Mouse (Mus musculus) retina, embryonic 14.5 days (tissue): Measurements from ENCODE around the gene Abhd17c.
"Not testable (repeated sequence)": the region's sequence is repeated elsewhere in the genome, so short reads cannot be mapped to it uniquely, and the experiment has no call there.

Experiments used
- DNase-seq: peaks from one replicate; pipeline ENCODE4 v3.0.0-alpha.2; 2015; ENCODE audit warnings: low spot score

Gene Abhd17c

DNA sequence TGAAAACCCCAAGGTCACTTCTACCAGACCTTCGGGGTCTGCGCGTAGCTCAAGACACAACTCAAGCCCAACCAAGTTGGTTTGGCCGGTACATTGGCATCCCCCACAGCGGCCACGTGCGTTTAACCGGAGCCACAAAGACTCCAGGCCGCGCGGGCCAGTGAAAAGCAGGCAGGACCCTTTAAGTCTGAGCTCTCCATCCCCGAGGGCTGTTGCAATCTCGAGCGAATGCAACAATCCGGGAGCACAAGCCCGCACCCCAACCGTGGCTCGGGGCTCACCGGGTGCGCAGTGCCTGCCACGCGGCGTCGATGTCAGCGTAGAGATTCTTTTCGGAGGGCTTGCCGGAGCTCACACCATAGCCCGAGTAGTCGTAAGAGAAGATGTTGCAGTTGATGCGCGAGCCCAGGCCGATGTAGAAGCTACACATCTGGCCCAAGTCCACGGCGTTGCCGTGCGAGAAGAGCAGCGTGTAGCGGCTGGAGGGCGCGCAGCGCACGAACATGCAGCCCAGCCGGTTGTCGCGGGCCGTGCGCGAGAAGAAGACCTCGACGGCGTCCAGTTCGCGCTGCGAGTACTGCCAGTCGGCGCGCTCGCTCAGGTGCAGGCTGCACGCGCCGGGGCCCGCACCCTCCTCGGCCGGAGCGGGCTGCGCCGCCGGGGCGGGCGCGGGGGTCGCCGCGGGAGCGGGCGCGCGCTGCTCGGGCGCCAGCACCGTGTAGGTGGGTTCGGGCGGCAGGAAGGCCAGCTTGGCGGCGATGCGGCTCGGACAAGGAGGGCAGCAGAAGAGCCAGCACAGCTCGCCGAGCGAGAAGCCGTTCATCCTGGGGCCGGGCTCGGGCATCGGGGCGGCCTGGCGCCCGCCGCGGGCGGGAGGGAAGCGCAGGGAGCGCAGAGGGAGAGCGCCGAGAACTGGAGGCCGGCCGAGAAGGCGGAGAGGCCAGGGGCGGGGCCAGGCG lies at the start of gene Abhd17c:
Abhd17c (minus strand) TSS at position 893 of the 959 bp plus-strand sequence.
- peak; percentile 57 for DNase-seq

GRCm38 (mm10) chr7:84197208-84197860 lies 45.6 kb upstream of the Abhd17c start:
- DNase-seq = no peak

DNA sequence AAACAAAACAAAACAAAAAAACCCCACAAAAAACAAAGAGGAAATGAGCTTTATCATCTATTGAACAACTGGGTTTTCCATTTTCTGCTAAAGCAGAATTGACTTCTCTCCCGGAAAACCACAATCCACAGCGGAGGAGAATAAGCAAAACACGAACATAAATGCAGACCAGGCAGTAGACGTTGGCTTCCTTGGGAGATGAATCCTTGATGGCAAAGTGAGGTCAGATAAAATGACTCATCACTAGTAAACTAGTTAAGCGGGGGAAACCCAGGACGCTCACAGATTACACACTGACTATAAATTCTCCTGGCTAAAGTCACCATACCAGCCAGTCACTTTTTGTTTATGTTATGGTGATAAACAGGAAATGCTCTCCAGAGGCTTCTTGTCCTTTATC lies 44.5 kb upstream of the Abhd17c start:
- no peak for DNase-seq

DNA sequence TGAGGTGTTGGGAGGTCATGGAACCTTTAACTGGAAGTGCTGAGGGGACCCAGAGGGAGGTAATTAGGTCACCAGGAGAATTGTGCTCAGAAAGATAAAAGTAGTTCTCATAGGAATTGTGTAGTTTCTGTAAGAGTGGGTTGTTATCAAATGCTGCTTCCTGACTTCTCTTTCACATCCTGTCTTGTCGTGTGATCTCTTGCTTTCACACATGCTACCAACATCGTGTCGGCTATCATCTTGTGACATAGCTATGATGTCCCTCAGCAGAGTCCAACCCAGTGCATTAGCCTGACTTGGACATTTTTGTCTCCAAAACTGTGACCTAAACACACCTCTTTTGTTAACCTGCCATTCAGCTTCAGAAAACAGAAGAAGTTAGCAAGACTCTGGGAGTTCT lies 40.6 kb upstream of the Abhd17c start:
- no peak for DNase-seq

DNA sequence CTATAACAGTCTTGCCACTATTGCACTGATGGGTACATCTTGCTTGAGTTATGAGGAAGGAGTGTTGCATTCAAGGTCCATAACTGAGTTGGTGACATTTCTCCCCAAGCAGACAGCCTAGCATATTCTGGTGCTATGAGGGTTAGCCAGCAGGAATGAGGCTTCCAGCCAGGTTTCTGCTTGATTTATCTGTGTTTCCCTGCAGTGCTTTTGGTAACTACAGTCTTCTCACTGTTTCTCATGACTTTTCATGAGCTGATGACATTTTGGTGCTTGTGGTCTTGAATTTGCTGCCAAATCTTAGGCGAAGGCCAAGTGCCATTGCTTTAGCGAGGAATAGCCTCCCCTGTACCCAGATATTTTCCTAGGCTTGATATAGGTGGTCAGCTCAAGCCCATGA lies 39.8 kb upstream of the Abhd17c start:
- DNase-seq = no peak

- DNase-seq = no peak
Measured at GRCm38 (mm10) chr7:84188196-84188595, 36.5 kb upstream of the Abhd17c start.

DNA sequence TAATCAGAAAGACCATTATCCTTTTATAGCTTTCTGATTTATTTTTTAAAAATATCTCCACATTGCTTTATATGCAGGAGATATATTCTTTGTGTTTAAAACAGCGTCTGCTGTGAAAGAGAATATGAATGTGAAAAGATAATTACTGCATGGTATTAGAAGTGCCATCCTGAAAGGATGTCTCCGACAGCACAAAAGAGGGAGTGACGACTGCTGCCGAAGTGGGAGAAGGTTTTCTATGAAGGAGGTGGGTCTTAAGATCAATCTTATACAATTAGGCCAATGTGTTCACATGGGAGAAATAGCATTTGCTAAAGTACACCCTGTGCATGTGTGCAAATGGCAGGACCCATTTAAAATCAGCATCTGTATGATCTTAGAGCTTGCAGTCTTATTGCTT lies 33.5 kb upstream of the Abhd17c start:
- no peak for DNase-seq

DNA sequence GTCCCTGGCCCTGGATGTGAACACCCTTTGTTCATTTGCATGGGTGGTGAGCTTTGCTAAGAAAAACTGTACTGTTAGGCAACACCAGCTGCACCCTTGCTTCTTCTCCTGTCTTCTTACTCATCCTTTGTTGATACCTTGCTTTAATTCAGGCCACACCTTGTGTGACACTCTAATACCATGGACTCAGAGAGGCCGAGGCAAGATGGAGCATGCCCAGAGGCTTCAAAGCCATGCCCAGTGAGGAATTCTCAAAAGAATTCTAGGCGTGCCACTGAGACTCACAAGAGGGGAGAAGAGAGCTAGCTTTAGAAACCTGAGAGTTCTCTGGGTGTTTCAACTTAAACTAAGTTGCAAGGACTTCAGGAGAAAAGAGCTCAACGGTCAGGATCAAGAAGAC lies 33.0 kb upstream of the Abhd17c start:
- no peak for DNase-seq

- not testable (repeated sequence) for DNase-seq
Measured at GRCm38 (mm10) chr7:84178809-84179208, 27.1 kb upstream of the Abhd17c start.

DNA sequence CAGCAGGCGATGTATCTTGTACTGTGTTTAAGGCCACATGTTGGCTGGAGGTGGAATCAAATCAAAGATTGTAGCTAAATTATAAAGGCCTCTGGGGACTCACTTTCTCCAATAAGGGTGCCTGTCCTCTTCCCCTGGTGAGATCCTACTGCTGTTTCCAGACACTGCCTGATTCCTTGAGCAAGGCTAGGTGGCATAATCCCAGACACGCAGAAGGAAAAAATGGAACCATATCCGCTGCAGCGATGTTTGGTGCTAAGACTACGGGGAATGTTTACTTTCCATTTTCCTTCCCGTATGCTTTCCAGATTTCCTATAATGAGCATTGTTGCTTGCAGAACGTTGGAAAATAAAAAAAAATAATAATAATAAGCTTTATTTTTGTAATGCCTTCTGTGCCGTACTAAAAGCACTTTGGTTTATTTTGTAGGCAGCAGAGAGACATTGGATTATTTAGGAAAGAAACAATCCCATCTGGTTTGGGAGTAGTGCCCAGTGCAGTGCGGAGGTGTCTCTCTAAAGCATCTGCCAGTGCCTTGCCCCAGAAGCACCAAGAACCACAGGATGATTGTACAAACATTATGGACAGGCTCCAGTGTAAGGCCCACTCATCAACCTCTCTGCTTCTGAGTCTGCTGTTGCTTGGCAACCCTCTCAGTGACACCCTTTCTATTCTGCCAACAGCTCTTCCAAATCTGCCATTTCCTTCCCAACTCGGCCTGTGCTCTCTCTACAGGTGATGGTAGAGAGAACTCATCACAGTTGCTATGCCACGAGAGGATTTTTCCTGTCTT lies 23.2 kb upstream of the Abhd17c start:
- DNase-seq = no peak

- no peak for DNase-seq
Measured at GRCm38 (mm10) chr7:84173394-84173793, 21.7 kb upstream of the Abhd17c start.

DNA sequence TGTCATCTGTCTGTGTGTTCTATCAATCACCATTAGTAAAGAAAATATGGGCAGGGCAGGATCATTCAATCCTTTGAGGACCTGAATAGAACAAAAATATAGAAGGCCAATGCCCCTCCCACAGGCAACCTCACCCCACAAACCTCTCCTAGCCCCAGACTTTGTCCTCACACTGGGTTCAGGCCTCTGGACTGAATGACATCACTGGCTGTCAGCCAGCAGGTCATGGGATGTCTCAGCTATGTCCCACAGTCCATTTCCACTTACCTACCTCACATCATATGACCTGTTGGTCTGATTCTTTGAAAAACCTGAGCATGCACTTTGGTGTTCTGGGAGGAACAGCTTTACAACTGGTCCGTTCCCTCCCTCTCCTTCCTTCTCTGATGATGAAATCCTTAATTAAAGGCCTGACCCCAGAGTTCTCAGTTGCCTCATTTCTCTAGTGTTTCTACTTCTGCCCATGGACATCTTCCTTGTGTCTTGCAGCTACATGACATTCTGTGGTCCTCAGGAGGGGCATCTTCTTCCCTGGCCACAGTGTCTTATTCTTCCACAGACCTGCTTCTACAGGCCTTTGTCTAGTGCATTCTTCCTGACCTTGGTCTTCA lies 19.6 kb upstream of the Abhd17c start:
- no peak for DNase-seq

DNA sequence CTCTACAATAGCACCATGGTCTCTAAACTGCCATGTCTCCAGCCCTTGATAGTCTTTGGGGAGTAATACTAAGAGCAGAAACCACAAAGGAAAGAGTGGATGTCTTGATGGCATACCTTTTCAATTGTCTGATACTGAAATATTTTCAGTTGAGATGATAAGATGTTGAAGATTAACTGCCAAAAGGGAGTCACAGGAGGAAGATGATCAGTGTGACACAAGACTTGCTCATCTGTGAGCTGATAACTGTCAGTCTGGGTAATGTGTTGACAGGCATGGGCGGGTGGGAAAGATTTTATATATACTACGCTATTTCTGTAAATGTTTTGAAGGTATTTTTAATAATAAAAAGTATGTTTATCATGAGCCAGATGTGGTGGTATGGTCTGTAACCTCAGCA lies 16.7 kb upstream of the Abhd17c start:
- no peak for DNase-seq

GRCm38 (mm10) chr7:84166721-84167419 lies 15.2 kb upstream of the Abhd17c start:
- no peak for DNase-seq

- no peak for DNase-seq
Measured at GRCm38 (mm10) chr7:84166007-84166406, 14.3 kb upstream of the Abhd17c start.

DNA sequence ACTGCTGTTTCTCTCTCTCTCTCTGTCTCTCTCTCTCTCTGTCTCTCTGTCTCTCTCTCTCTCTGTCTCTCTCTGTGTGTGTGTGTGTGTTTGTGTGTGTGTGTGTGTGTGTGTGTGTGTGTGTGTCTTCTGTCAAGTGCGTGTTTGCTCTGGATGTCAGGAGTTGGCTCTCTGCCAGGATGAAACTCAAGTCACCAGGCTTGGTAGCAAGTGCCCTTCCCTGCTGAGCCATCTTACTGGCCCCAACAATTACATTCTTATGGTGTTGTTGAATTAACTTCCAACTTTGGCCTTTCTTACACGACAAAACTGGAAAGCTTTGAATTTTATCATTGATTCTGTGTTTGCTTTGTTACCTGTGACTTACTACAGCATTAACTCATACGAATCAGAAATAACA lies 13.6 kb upstream of the Abhd17c start:
- DNase-seq = no peak

DNA sequence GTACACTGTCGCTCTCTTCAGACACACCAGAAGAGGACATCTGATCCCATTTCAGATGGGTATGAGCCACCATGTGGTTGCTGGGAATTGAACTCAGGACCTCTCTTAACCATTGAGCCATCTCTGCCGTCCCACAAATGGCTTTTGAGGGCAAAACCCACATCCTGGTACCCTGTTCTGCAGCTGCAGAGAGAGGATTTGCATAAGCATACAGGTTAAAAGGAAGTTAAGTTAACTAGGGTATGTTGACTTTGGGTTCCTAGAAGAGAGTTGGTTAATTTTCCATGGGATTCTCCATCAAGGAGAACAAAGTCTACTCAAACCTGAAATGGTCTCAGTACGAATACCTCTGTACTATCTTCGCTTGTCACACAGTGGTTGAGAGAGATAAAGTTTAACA lies 13.2 kb upstream of the Abhd17c start:
- DNase-seq = no peak

DNA sequence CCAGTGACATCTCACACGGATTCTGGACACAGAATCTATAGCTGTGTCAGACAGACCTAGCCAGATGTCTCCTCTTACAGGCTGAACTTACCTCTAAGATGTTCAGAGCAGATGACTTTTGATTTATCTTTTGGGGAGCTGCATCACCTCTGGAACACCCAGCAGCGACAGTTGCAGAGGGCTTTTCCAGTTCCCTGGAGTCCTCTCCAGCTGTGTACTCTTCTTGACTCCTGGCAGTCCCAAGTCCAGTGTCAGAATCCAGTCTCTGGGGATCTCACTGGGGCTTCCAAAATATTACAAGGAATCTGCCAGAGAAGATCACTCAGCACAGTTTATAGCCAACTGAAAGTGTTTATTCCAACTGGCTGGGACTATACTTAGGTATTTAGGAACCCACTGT lies 12.7 kb upstream of the Abhd17c start:
- no peak for DNase-seq

DNA sequence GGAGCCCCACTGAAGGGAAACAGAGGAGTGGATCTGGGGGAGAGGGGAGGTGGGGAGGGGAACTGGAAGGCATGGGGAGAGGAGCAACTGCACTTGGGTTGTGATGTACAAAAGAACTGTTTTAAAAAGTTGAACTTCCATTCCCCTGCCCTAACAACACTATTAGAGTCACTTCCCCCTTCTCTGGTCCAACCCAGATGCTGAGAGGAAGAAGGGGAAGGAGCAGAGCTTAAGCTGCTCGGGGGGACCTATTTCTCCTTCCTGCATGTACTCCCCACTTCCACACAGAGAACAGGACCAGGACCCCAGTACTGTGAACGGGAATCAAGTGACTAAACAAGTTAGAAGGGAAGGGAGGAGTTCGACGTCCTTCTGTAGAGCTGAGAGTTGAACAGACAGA lies 11.9 kb upstream of the Abhd17c start:
- DNase-seq = no peak

DNA sequence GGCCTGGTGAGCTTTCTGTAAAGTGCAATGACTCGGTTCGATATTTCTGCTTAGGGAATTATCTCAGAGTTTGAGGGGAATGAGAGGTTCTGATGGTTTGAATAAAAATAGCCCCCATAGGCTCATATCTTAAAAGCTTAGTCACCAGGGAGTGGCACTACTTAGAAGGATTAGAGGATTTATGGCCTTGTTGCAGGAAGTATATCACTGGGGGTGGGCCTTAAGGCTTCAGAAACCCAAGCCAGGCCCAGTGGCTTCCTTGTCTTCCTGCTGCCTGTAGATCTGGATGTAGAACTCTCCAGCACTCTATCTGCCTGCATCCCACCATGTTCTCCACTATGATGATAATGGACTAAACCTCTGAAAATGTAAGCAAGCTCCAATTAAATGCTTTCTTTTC lies 7.7 kb upstream of the Abhd17c start:
- DNase-seq = no peak

DNA sequence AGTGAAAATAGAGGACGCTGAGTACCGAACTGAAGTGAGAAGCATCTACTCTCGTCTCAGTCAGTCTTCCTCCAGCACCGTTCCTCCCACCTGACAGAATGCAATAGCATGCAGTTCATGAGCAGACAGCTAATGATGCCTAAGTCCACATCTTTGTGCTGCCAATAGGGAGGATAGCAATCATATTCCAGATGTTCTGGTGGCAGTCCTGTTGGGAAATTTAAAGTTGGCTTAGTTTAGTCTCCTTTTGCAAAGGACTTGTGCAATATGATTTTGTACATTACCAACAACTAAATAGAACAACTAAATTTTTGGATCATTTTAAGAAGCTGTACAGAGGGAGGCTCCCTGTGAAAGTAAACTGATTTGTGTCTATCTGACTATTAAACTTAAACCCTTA lies 2.1 kb upstream of the Abhd17c start:
- DNase-seq = no peak

- DNase-seq = no peak
Measured at GRCm38 (mm10) chr7:84152821-84153220, 1.1 kb upstream of the Abhd17c start.
